Mouse (Mus musculus): ENCODE data around the gene Usp53. TPM values are rescaled to one million over a fixed set of nuclear protein-coding genes. Genes with fewer than 3 reads are reported as not detected.
A peak's percentile ranks its signal among the peaks of the same experiment; 100 is the strongest.
"Not testable (repeated sequence)": the region's sequence is repeated elsewhere in the genome, so short reads cannot be mapped to it uniquely, and the experiment has no call there.

Usp53 gene
- polyA plus RNA-seq, 1 experiment from 2014 or later: 8.1 TPM

- no peak overlapping the region for H3K4me3 ChIP-seq (replicated peaks)
- no peak overlapping the region for H3K27ac ChIP-seq (replicated peaks)
- no peak overlapping the region for H3K9ac ChIP-seq (replicated peaks)
- ATAC-seq (ENCODE audit: low FRiP score): no peak
- 94% methylated on average over 2 of the region's 2 CpGs for WGBS
- peaks cover 5% of the 10 kb centered on the region; the same call in 1 of the 2 replicates for H3K36me3 ChIP-seq
- no peaks in the 10 kb centered on the region for H3K27me3 ChIP-seq (replicated peaks)
- H3K9me3 ChIP-seq (replicated peaks): no peaks in the 10 kb centered on the region
- H3K4me1 ChIP-seq: no peaks in the 10 kb centered on the region
- H3K4me2 ChIP-seq: no peak overlapping the region
These were observed 45.1 kb downstream of the Usp53 start for GRCm38 (mm10) chr3:122939215-122939614.

GRCm38 (mm10) chr3:122937176-122937575 is 47.1 kb downstream of the Usp53 start:
- H3K4me3 ChIP-seq (replicated peaks); H3K9ac ChIP-seq (replicated peaks); H3K27me3 ChIP-seq (replicated peaks); ATAC-seq (ENCODE audit: low FRiP score); H3K9me3 ChIP-seq (replicated peaks); H3K4me2 ChIP-seq; H3K4me1 ChIP-seq; H3K27ac ChIP-seq (replicated peaks): not testable (repeated sequence)
- WGBS: 82% methylated on average over 13 of the region's 13 CpGs
- peaks cover 14% of the 10 kb centered on the region; the same call in 1 of the 2 replicates for H3K36me3 ChIP-seq

DNA sequence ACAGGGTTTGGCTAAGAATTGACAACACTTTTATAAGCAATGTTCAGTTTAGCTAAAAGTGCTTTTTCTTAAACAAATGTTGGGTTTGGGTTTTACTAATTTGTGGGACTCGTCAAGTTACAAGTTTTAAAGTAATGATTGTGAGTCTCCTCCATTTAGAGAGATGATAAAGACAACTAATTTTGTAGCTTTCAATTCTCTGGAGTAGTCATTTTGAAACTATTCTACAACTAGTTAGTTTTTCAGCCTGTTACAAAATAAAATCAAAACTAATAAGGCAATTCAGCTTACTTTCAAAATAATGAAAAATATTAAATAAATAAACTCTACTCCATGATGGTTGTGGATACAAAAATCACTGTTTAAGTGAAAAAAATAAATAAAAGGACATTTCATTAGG is 51.8 kb downstream of the Usp53 start:
- Histone ChIP-seq H3K36me3 (peaks cover 14% of the 10 kb centered on the region; the same call in 1 of the 2 replicates), H3K27me3 (replicated peaks) (no peaks in the 10 kb centered on the region), H3K27ac (replicated peaks) (no peak overlapping the region), H3K9me3 (replicated peaks) (no peaks in the 10 kb centered on the region), H3K4me1 (no peaks in the 10 kb centered on the region), H3K9ac (replicated peaks) (no peak overlapping the region), H3K4me3 (replicated peaks) (no peak overlapping the region), H3K4me2 (no peak overlapping the region)
- ATAC-seq (ENCODE audit: low FRiP score): no peak
- 90% methylated on average over 1 of the region's 1 CpGs for WGBS

- H3K36me3 ChIP-seq: peaks cover 10% of the 10 kb centered on the region; the same call in 1 of the 2 replicates
- H3K4me3 ChIP-seq (replicated peaks): no peak overlapping the region
- no peak overlapping the region for H3K9ac ChIP-seq (replicated peaks)
- 92% methylated on average over 6 of the region's 6 CpGs for WGBS
- H3K4me1 ChIP-seq: peaks cover 14% of the 10 kb centered on the region
- H3K27me3 ChIP-seq (replicated peaks): no peaks in the 10 kb centered on the region
- H3K4me2 ChIP-seq: no peak overlapping the region
- no peak overlapping the region for H3K27ac ChIP-seq (replicated peaks)
- no peak for ATAC-seq (ENCODE audit: low FRiP score)
- H3K9me3 ChIP-seq (replicated peaks): no peaks in the 10 kb centered on the region
These were observed 54.6 kb downstream of the Usp53 start for GRCm38 (mm10) chr3:122929723-122930122.

- H3K27me3 ChIP-seq (replicated peaks): no peaks in the 10 kb centered on the region
- no peaks in the 10 kb centered on the region for H3K9me3 ChIP-seq (replicated peaks)
- peak; percentile 99 for ATAC-seq (ENCODE audit: low FRiP score)
- WGBS: 1% methylated on average over 62 of the region's 68 CpGs
- no peaks in the 10 kb centered on the region for H3K36me3 ChIP-seq
- peaks cover 17% of the 10 kb centered on the region for H3K4me1 ChIP-seq
- peak within 1 kb of the TSS; percentile 60 for H3K4me2 ChIP-seq
- H3K27ac ChIP-seq (replicated peaks): peak within 1 kb of the TSS; percentile 84
- H3K4me3 ChIP-seq (replicated peaks): peak within 1 kb of the TSS; percentile 58
- peak within 1 kb of the TSS; percentile 67 for H3K9ac ChIP-seq (replicated peaks)
These were observed 60.0 kb downstream of the Usp53 start, which contains the start of gene 1810037I17Rik for GRCm38 (mm10) chr3:122924009-122924914. 1810037I17Rik (plus strand) TSS chr3:122924203.

DNA sequence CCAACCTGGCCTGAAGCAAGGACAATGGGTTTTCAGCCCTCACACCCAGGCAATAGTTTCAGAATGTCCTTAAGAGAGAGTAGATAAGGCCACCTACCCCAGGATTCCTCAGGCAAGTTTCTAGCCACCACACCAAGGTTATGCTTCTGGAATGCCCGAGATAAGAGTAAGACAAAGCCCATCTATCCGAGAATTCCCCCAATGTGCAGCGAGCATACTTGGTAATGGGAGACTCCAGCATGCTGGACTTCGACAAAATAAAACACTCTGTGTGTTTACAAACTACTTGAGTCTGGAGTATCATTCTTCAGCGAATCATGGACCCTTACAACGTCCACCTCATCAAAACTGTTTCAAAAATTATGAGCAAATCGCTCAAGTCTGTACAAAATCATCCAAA is 61.2 kb downstream of the Usp53 start:
- 72% methylated on average over 7 of the region's 7 CpGs for WGBS
- no peak for ATAC-seq (ENCODE audit: low FRiP score)
- Histone ChIP-seq H3K36me3 (no peaks in the 10 kb centered on the region), H3K27me3 (replicated peaks) (no peaks in the 10 kb centered on the region), H3K4me1 (peaks cover 17% of the 10 kb centered on the region), H3K27ac (replicated peaks) (no peak overlapping the region), H3K4me2 (peak overlapping the region; percentile 60), H3K9me3 (replicated peaks) (no peaks in the 10 kb centered on the region), H3K9ac (replicated peaks) (no peak overlapping the region), H3K4me3 (replicated peaks) (no peak overlapping the region)

DNA sequence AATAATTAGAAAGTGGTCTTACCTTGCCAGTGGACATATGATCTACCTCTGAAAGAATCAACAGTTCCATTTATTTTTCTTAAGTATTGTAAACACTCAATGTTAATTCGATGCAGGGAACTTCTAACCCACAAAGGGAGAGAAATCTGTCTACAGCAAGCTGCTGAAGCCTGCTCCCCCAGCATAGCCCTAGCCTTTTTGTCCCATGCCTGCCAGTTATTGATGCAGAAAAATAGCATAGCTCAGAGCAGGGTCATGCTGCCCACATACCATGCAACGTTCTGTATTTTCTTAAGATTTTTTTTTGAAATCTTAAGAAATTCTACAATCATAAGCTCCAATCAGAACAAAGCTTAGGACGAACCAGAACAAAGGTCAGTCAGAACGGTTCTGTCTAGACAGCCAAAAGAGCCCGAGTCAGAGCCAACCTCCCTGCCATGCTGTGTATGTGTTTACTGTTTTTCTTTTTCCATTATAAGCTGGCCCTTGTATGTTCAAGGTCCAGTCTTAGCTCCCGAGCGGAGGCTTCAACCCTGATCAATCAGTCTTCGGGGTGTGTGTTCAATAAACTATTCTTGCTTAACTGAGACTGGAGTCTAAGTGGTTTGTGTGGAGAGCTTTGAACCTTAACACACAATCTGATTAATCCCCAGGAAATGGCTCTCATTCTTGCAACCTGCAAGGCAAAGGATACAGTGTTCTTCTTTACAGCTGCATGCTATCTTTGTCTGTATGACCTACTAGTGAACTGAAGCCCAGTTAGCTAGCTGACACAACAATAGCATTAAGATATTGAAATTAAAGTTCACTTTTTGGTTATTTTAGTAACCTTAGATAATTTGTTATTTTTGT is 62.4 kb downstream of the Usp53 start:
- Histone ChIP-seq H3K27ac (replicated peaks) (no peak overlapping the region), H3K9me3 (replicated peaks) (no peaks in the 10 kb centered on the region), H3K9ac (replicated peaks) (no peak overlapping the region), H3K36me3 (no peaks in the 10 kb centered on the region), H3K4me3 (replicated peaks) (no peak overlapping the region), H3K4me2 (no peak overlapping the region), H3K4me1 (peaks cover 17% of the 10 kb centered on the region), H3K27me3 (replicated peaks) (no peaks in the 10 kb centered on the region)
- ATAC-seq (ENCODE audit: low FRiP score): no peak
- WGBS: 90% methylated on average over 8 of the region's 8 CpGs

DNA sequence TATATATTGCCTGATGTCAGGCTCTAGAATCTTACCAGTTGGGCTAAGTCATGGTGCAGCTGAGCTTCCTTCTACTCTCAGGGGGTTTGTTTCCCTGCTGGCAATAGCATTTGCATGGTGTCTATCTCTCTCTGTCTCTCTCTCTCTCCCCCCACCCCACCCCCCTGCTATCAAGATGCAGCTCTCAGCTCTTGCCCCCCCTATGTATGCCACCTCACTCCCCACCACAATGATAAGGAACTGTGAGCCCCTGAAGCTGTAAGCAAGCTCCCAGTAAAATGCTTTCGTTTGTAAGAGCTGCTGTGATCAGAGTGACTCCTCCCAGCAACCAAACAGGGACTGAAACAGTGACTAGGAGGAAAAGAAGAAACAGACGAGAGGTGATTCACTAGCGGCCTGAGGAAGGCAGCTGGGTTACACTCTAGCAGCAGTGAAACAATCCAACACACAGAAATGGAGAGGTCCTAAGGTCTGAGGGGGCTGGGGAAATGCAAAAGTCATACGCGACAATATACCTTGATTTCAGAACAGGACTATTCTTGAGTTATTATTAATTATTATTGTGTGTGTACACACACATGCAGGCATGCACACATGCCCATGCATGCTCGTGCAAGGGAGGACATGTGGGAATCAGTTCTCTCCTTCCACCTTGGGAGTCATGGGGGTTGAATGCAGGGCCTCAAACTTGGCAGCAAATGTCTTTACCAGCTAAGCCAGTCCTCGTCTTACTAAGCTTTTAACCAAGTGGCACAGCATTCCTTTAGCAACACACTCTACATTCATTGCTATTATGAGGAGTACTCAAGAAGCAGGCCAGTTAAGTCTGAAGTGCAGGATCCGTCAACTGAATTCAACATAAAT is 63.5 kb downstream of the Usp53 start:
- H3K9me3 ChIP-seq (replicated peaks): no peaks in the 10 kb centered on the region
- 71% methylated on average over 8 of the region's 8 CpGs for WGBS

DNA sequence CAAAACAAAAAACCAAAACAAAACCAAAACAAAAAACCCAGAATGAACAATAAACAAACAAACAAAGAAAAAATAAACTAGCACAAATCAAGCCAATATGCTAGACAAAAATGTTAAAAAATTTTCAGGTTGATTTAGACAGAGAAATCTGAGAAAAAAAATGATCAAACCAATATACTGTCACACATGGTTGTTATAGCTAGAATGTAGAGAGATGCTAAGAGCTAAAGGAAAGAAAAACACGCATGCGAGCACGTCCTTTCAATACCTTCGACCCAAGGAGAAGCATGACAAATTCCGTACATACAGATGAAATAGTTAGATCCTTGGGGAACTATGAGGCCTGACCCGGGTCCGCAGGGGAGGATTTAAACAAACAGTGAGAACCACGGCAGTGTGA is 65.0 kb downstream of the Usp53 start, which contains the start of gene Gm10959:
TSS of gene Gm10959 (minus strand) at position 101 of the 400 bp plus-strand sequence.
- no peak for ATAC-seq (ENCODE audit: low FRiP score)
- Histone ChIP-seq H3K9ac (replicated peaks) (no peak within 1 kb of the TSS), H3K9me3 (replicated peaks) (no peaks in the 10 kb centered on the region), H3K4me3 (replicated peaks) (no peak within 1 kb of the TSS), H3K4me2 (no peak within 1 kb of the TSS), H3K27ac (replicated peaks) (no peak within 1 kb of the TSS), H3K36me3 (no peaks in the 10 kb centered on the region), H3K27me3 (replicated peaks) (no peaks in the 10 kb centered on the region), H3K4me1 (peaks cover 3% of the 10 kb centered on the region; the same call in 1 of the 2 replicates)
- 82% methylated on average over 8 of the region's 8 CpGs for WGBS

More for the DNA sequence above, 63.5 kb downstream of the Usp53 start:
- H3K27ac ChIP-seq (replicated peaks): no peak overlapping the region
- H3K4me2 ChIP-seq: no peak overlapping the region
- H3K4me1 ChIP-seq: peaks cover 9% of the 10 kb centered on the region
- H3K27me3 ChIP-seq (replicated peaks): no peaks in the 10 kb centered on the region
- no peaks in the 10 kb centered on the region for H3K36me3 ChIP-seq
- H3K9ac ChIP-seq (replicated peaks): no peak overlapping the region
- no peak for ATAC-seq (ENCODE audit: low FRiP score)
- no peak overlapping the region for H3K4me3 ChIP-seq (replicated peaks)

GRCm38 (mm10) chr3:122918672-122919071 is 65.6 kb downstream of the Usp53 start:
- ATAC-seq (ENCODE audit: low FRiP score): no peak
- no peak overlapping the region for H3K27ac ChIP-seq (replicated peaks)
- H3K27me3 ChIP-seq (replicated peaks): no peaks in the 10 kb centered on the region
- H3K4me3 ChIP-seq (replicated peaks): no peak overlapping the region
- peaks cover 3% of the 10 kb centered on the region; the same call in 1 of the 2 replicates for H3K4me1 ChIP-seq
- WGBS: 59% methylated on average over 2 of the region's 2 CpGs
- no peaks in the 10 kb centered on the region for H3K36me3 ChIP-seq
- no peaks in the 10 kb centered on the region for H3K9me3 ChIP-seq (replicated peaks)
- H3K4me2 ChIP-seq: no peak overlapping the region
- H3K9ac ChIP-seq (replicated peaks): no peak overlapping the region

DNA sequence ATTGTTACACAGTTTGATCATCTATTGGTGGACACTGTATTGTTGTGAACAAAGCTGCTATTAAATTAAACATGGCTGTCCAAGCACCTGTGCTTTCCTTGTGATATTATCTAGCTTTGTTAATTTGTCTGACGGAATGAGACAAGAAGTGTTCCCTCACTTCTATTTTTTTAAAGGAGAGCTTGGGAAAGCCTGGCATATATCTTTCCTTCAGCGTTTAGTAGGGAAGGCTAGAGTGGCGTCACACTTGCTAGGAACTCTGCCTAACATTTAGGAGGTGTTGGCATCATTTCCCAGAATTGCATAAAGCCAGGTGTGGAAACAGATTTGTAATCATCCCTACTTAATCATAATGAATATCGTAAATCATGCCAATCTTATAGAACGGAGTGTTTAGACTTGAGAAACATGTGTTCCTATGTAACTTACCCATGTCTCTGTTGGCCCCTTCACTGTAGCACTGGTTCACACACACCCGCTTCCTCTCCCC is 68.1 kb downstream of the Usp53 start:
- Histone ChIP-seq H3K4me1 (no peaks in the 10 kb centered on the region), H3K4me2 (no peak overlapping the region), H3K27me3 (replicated peaks) (no peaks in the 10 kb centered on the region), H3K27ac (replicated peaks) (no peak overlapping the region), H3K4me3 (replicated peaks) (no peak overlapping the region), H3K36me3 (no peaks in the 10 kb centered on the region), H3K9ac (replicated peaks) (no peak overlapping the region), H3K9me3 (replicated peaks) (no peaks in the 10 kb centered on the region)
- ATAC-seq (ENCODE audit: low FRiP score): no peak
- 91% methylated on average over 6 of the region's 6 CpGs for WGBS
